Mouse (Mus musculus) myocyte (in vitro differentiated cells): ENCODE results near the gene Hist1h2bp. TPM values are rescaled to one million over a fixed set of nuclear protein-coding genes. Genes with fewer than 3 reads are reported as not detected.
"Not testable (repeated sequence)": the region's sequence is repeated elsewhere in the genome, so short reads cannot be mapped to it uniquely, and the experiment has no call there.

ENCODE experiments used
- H3K27me3 ChIP-seq: one replicate; pipeline ENCODE4 v1.6.1; 2011; ENCODE audit not compliant: control insufficient read depth, insufficient read depth, insufficient read length
- H3K36me3 ChIP-seq: one replicate; pipeline ENCODE4 v1.6.1; 2011; ENCODE audit not compliant: control insufficient read depth, insufficient read depth
- H3K4me2 ChIP-seq: one replicate; pipeline ENCODE4 v1.6.1; 2011; ENCODE audit warnings: low read depth, control low read depth
- H3K4me3 ChIP-seq: one replicate; pipeline ENCODE4 v1.5.1; 2011; ENCODE audit warnings: mild to moderate bottlenecking, control low read depth, moderate library complexity
- H3K79me2 ChIP-seq: one replicate; pipeline ENCODE4 v1.6.1; 2011; ENCODE audit not compliant: control insufficient read depth, insufficient read depth
- H3ac ChIP-seq: one replicate; pipeline ENCODE4 v1.6.1; 2011; ENCODE audit not compliant: control insufficient read depth, insufficient read length
- CEBPB ChIP-seq: IDR thresholded peaks from 2 replicates; pipeline ENCODE4 v1.6.1; 2011; ENCODE audit warnings: mild to moderate bottlenecking, moderate library complexity; ENCODE audit not compliant: poor library complexity, insufficient read depth, severe bottlenecking
- MAX ChIP-seq: IDR thresholded peaks from one replicate; pipeline ENCODE4 v1.6.1; 2011; ENCODE audit warnings: low read depth, mild to moderate bottlenecking, control low read depth
- POLR2A ChIP-seq: IDR thresholded peaks from one replicate; pipeline ENCODE4 v1.6.1; 2011; ENCODE audit warnings: low read depth, mild to moderate bottlenecking, control low read depth, moderate library complexity; ENCODE audit not compliant: insufficient read length
- POLR2AphosphoS2 ChIP-seq: IDR thresholded peaks from one replicate; pipeline ENCODE4 v1.6.1; 2011; ENCODE audit warnings: low read depth, control low read depth; ENCODE audit not compliant: insufficient read length
- TCF3 ChIP-seq: IDR thresholded peaks from one replicate; pipeline ENCODE4 v1.6.1; 2011; ENCODE audit warnings: low read depth, control low read depth; ENCODE audit not compliant: insufficient read length
- USF1 ChIP-seq: IDR thresholded peaks from one replicate; pipeline ENCODE4 v1.6.1; 2011; ENCODE audit warnings: low read depth, mild to moderate bottlenecking, control low read depth, moderate library complexity
- polyA plus RNA-seq: library from polyadenylated mRNA; unstranded; fragments of >200 nt; fragmentation: generic; extraction: Trizol; gene quantifications from one replicate; pipeline ENCODE4 v1.2.1, GENCODE M21; 2012; ENCODE audit warnings: missing spikeins

Gene Hist1h2bp
- polyA plus RNA-seq, 1 experiment: 0.89 TPM

DNA sequence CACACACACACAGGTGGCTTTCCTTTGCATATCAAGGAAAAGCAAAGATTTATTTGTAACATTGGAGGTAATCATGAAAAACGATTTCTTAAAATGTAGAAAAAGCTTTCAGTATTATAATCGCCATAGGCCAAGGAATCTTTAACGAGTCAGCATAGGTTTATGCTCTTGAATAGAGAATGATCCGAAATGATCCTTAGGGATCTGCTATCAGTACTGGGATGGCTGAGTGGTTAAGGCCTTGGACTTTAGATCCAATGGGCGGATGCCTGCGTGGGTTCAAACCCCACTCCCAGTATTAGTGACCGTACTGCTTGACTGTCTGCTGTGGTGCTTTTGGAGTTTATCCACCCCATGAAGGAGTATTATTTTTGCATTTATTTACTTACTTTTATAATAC, 8.3 kb downstream of the Hist1h2bp start:
- Histone ChIP-seq H3K4me3 (no peak overlapping the region), H3K36me3 (no peaks in the 10 kb centered on the region), H3ac (no peak overlapping the region), H3K4me2 (no peak overlapping the region), H3K79me2 (no peaks in the 10 kb centered on the region), H3K27me3 (no peaks in the 10 kb centered on the region)
- no peak for TF ChIP-seq POLR2A
- no peak for TF ChIP-seq MAX
- no peak for TF ChIP-seq POLR2AphosphoS2
- no peak for TF ChIP-seq TCF3
- TF ChIP-seq CEBPB: no peak

DNA sequence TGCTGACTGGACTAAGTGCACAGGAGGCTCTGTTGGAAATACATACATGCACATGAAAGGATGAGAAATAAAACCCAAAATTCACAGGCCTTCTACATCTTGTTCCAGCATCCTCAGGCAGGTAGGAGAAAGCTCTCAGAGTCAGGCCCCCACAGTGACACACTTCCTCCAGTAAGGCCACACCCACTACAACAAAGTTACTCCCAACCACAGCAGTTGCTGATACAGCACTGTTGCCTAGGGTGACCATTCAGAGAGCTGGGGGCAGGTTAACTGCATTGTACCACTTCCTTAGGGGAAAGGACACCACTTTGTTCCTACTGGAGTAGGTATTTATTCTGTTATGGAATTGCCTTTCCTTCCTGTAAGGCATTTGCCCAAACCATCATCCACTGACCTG, 9.9 kb downstream of the Hist1h2bp start:
- not testable (repeated sequence) for H3K27me3 ChIP-seq, H3K4me2 ChIP-seq, H3K4me3 ChIP-seq, H3ac ChIP-seq, H3K36me3 ChIP-seq, H3K79me2 ChIP-seq

DNA sequence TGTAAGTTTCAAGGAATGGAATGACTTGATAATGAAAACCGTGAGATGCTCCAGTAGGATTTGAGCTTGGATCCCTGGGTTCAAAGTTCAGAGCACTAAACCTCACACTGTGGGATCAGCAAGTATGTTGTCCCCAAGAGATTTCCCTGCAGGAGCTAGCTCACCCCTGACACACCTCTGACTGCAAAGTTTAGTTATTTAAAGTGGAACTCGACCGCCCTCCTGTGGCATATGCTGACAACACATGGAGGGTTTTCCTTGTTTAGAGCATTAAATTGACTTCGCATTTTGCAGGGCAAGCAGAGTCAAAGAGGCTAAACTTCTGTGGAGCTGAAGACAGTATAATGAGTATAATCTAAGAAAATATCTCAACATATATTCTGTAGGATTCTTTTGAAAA, 15.8 kb downstream of the Hist1h2bp start:
- H3ac ChIP-seq, H3K4me2 ChIP-seq, H3K79me2 ChIP-seq, H3K4me3 ChIP-seq, H3K27me3 ChIP-seq, H3K36me3 ChIP-seq: not testable (repeated sequence)

DNA sequence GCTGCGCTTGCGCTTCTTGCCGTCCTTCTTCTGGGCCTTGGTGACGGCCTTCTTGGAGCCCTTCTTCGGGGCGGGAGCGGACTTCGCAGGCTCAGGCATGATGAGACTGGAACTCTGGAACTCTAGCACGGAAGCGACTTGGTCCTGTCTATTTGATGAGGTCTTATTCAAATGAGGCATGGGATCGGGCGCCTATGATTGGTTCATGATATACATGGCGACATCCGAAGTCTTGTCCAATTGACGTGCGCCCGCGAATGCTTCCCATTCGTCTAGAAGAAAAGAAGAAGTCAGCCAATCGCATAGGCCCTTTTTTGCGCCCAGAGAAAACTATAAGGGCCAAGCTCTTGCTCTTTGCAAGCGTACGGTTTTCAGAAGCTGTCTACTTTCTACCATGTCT, 22.8 kb downstream of the Hist1h2bp start, which contains the start of the genes Hist1h2bq and Hist1h2ao:
TSS of gene Hist1h2bq (minus strand) at position 125 of the 400 bp plus-strand sequence.
TSS of gene Hist1h2ao (plus strand) at position 393 of the 400 bp plus-strand sequence.
- H3ac ChIP-seq, H3K4me3 ChIP-seq: not testable (repeated sequence)

DNA sequence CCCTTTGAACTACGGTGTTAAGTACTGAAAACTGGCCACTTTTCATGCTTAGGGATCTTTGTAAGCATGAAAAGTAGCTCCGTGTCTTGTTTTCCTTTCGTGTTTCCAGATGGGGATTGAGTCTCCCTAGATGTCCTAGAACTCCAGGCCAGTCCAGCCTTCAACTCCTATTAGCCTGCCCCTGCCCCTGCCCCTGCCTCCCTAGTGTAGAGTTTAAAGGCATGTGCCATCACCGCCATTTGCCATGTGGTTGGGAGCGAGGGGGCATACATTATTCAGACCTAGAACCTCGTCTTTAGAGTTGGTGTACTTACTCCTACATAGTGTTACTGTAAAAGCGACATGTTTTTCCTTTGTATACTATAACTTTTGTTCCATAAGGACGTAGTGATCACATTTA, 23.8 kb downstream of the Hist1h2bp start:
- not testable (repeated sequence) for H3K4me3 ChIP-seq, H3K4me2 ChIP-seq, H3ac ChIP-seq, H3K79me2 ChIP-seq, H3K27me3 ChIP-seq, H3K36me3 ChIP-seq

More for the DNA sequence above, 22.8 kb downstream of the Hist1h2bp start, which contains the start of the genes Hist1h2bq and Hist1h2ao:
- not testable (repeated sequence) for H3K4me2 ChIP-seq, H3K27me3 ChIP-seq, H3K79me2 ChIP-seq, H3K36me3 ChIP-seq

DNA sequence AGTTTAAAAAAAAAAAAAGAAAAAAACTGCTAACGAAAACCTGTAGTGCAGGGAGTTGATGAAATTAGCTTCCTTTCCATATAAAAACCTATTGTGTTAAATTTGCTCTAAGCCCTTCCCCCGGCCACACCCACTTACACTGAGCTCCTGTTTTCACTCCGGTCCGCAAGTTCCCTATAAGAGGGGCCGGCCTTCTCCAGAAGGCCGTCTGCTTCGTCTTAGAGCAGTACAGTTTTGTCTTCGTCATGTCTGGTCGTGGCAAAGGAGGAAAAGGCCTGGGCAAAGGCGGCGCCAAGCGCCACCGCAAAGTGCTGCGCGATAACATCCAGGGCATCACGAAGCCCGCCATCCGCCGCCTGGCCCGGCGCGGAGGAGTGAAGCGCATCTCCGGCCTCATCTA, 24.3 kb downstream of the Hist1h2bp start, which contains the start of gene Hist1h4m:
TSS of gene Hist1h4m (plus strand) at position 208 of the 400 bp plus-strand sequence.
- H3K4me3 ChIP-seq, H3ac ChIP-seq, H3K79me2 ChIP-seq, H3K27me3 ChIP-seq, H3K36me3 ChIP-seq: not testable (repeated sequence)
- H3K4me2 ChIP-seq: peak within 1 kb of the TSS; percentile 50

DNA sequence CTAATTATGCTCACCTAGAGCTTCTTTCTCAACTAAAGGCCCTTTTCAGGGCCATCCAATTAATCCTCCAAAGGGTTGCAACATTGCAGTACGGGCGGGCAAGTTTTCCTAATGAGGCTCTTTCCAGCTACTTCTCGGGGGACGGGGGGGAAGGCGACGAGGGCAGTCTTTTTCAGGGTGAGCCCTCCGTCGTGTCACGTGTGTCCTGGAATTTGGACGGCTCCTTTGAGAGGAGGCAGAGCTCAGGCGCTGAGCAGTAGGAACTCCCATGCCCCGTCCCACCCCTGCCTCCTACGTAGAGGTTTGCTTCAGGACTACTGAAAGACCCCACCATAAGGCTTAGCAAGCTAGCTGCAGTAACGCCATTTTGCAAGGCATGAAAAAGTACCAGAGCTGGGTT, 24.8 kb downstream of the Hist1h2bp start:
- H3K79me2 ChIP-seq, H3ac ChIP-seq, H3K27me3 ChIP-seq, H3K4me3 ChIP-seq, H3K36me3 ChIP-seq: not testable (repeated sequence)
- TF ChIP-seq USF1 (peak; percentile 11), POLR2AphosphoS2 (peak; percentile 33), POLR2A (peak; percentile 34)
- H3K4me2 ChIP-seq: peak overlapping the region; percentile 50

DNA sequence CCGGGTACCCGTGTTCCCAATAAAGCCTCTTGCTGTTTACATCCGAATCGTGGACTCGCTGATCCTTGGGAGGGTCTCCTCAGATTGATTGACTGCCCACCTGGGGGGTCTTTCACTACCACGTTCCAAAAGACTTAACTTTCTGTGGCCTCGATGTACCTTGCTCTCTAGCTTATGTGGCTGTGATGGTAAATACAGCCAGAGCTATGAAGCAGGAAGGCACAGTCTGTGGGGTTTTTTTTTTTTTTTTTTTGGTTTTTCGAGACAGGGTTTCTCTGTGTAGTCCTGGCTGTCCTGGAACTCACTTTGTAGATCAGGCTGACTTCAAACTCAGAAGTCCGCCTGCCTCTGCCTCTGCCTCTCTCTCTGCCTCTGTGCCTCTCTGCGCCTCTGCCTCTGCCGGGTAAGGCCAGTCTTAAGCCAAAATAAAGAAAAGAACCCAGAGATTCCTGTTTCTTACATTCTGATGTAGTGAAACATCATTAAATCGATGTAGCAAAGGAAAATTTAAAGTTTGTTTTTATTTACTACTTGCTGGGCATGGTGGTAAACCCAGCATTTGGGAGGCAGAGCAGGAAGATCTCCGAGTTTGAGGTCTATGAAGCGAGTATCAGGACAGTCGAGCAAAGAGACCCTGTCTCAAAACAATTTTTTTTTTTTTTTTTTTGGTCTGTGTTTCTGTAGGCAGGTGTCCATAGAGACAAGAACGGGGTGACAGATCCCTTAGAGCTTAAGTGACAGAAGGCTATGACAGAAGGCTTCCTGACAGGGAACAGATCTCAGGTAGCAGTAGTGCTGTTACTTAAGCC, 33.0 kb downstream of the Hist1h2bp start:
- not testable (repeated sequence) for H3K4me2 ChIP-seq, H3K4me3 ChIP-seq, H3K36me3 ChIP-seq, H3ac ChIP-seq, H3K27me3 ChIP-seq, H3K79me2 ChIP-seq
